Mouse (Mus musculus) fibroblast of lung, adult 2 months (primary cell): ENCODE measurements around the gene Tmem62.
"Not testable (repeated sequence)": the region's sequence is repeated elsewhere in the genome, so short reads cannot be mapped to it uniquely, and the experiment has no call there.

Source experiments
- DNase-seq: peaks from one replicate; pipeline ENCODE4 v3.0.0-alpha.2; 2011; ENCODE audit warnings: low read depth

The Tmem62 gene

DNA sequence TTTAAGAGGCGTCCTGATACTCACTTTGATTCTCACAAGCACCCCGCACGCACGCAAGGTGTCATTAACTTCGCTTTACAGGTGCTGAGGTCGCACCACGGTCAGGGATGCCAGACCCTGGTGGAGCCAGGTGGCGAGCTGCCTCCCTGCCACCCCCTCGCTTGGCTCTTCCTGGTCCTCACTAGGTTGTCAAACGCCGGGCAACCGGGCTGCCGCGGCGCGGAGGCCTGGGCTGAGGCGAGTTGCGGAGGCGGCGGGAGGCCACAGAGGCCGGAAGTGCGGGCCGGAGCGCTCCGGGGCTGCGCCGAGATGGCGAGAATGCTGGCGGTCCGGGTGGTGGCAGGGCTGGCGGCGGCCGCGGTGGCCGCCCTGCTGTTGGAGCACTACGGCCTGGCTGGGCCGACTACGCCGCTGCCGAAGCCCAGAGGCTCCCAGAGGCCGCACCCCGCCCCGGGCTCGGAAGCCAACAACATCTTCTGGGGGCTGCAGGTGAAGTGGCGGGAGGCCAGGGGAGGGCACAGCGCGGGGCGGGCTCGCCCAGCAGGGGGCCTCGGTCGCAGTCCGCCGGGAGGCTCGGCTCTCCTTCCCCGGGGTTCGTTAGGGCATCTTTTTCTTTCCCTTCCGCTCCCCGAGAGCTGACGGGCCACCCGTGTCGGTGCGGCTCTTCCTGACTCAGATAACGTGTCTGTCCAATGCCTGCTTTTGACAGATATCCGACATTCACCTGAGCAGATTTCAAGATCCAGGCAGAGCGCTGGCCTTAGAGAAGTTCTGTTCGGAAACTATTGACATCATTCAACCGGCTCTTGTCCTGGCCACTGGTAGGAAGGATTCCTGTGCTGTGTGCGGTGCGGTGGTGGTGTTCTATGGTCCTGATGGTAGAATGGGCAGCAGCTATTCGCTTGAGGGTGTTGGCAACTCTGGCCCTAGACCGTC, at the start of gene Tmem62:
Tmem62 (plus strand) TSS at position 28 of the 936 bp plus-strand sequence.
- DNase-seq = no peak

DNA sequence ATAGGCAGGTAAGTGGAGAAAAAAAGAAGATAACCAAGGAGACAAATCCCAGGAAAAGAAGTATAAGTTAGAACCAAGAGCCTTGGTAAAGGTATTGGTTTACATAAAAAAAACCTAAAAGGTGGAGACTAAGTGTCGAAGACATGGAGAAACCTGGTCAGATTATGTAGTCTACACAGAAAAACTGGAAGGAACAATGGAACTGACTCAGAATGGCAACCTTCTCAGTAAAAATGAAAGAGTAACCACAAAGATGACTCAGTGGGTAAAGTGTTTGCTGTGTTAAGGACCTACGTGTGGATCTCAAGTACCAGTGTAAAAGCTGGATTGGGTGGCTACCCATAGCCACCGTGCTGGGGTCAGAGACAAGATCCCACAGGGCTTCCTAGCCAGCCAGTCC, 43.8 kb upstream of the Tmem62 start:
- no peak for DNase-seq

DNA sequence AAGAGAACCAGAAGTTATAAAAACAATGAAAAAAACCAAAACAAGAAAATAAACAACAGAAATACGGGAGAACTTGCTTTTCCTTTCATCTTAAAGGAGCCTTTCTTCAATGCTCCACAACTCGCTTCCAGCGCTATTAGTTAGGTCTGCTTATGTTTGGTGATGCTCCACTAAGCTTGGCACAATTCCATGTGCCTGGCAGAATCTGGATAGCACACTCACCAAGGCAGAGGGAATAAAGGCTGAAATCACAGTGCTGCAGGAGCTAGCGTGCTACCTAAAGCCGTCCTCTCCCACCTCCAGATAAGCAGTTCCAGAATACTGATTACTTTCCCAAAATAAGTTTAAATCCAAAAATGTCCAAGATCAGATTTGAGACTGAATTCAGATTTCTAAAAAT, 25.6 kb upstream of the Tmem62 start:
- DNase-seq = no peak

DNA sequence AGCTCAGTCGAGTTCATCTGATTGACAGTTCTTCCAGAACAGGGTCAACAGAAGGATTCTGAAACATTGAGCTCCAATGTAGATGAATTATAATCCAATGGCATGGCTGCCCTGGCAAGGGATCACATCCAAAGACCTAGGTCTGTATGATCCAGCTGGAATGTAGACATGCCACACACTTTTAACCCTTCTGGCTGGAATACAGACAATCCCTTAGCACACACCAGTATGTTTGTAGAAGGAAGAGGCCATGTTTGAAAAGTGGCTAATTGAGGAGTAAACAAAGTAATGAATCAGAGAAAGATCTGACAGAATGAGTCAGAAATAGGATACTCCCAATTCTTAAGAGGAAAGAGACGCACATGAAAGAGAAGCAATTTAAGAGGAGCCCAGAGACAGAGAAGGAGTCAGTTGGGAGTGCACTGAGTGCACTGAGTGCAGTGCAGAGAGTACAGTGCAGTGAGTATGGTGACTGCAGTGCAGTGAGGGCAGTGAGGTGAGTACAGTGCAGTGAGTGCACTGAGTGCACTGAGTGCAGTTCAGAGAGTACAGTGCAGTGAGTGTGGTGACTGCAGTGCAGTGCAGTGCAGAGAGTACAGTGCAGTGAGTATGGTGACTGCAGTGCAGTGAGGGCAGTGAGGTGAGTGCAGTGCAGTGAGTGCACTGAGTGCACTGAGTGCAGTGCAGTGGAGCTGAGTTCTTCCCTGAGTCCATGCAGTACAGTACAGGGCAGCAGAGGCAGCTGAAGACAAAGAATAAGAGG, 24.5 kb upstream of the Tmem62 start:
- no peak for DNase-seq

DNA sequence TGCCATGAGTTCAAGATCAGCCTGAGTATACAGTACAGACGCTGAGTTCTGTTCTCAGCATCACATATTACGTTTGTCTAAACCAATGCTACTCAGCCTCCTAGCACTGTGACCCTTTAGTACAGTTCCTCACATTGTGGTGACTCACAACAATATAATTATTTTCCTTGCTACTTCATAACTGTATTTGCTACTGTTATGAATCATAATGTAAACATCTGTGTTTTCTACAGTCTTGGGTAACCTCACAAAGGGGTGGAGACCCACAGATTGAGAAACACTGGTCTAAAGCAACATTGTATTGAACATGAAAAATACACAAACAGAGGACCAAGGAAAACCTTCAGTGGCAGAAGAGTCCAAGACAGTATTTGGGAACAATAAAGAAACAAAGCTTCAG, 17.5 kb upstream of the Tmem62 start:
- no peak for DNase-seq

DNA sequence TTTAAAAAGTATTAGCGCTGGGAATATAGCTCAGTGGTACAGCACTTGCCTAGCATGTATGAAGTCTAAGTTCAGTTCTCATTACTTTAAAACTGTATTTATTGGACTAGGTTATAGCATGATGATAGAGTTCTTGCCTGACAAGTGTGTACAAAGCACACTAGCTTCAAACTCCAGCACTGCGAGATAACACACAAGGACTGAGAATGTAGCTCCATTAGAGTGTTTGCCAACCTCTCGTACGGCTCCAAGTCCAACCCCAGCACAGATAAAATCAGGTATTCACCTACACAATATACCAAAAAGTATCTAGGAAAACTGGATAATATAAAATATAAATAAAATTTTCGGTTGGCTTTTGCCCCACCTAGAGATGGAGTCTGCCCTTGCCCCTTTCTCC, 17.0 kb upstream of the Tmem62 start:
- DNase-seq = no peak

DNA sequence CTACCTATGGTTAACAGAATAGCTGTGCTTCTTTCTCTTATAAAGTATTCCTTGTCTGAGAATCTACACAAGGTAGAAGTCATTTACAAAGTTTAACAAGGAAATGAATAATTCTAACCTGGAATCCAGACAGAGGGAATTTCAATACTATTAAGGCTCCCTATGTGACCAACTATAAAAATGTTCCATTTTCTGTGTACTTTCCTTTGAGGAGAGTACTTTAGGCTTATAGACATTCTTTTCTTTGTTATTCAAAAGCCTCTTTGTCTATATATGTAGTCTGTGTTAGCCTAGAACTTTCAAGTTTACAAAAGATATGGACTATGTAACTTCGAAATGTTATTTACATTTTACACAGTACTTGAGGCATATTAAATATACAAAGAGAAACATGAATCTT, 16.6 kb upstream of the Tmem62 start:
- DNase-seq = no peak

DNA sequence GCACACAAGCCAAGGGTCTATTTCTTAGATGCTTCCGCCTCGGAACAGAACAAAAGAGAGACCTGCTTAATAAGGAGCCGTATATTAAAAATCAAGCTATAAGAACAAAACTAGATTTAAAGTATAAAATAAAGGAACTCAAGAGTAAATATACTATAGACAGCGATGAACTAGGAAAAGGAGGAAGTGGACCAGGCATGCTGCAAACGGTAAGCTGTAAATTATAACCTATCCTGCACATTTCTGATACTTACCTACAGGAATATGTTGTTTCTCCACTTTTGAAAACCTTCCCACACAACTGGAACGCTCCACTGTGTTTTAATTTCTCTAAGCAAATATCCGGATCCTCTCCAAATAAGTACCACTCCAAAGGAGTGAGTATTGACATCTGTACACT, 13.7 kb upstream of the Tmem62 start:
- no peak for DNase-seq

DNA sequence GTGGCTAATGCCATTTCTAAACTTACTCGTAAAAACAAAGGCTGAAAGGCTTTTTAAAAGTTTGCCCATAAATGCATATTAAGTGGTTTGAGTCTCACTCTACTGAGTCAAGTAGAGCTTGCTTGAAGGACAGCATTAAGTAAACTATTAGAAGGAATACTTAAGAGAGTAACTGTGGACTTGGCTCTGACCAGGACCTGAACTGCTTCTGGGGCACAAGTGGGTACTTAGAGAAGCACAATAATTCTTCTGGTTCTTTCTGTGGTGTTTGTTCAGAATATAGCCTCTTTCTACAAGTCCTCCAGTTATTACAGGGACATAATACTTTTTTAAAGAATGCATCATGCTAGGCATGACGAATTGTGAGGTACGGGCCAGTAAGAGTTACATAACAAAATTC, 11.3 kb upstream of the Tmem62 start:
- DNase-seq = no peak

DNA sequence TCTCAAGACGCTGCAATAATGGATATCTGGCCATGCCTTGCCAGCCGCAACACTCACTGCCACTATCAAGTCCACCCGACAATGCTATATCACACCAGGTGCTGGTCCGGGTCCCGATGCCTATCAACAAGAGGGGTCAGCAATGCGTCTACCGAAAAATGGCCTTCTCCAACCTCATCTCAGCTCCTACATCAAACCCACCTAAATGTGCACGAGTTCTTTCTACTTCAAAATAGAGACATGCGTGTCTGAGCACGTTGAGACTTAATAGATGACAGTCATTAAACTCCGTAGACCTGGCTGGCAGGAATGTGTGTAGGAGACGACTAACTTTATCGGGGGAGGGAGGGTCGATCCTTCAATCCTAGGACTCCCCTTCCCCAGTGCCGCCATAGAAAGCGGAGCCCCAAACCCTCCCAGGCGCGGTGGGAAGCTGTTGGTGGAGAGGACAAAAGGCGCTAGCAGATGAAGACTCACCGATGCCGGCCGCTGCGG, 6.7 kb upstream of the Tmem62 start:
- DNase-seq = no peak

DNA sequence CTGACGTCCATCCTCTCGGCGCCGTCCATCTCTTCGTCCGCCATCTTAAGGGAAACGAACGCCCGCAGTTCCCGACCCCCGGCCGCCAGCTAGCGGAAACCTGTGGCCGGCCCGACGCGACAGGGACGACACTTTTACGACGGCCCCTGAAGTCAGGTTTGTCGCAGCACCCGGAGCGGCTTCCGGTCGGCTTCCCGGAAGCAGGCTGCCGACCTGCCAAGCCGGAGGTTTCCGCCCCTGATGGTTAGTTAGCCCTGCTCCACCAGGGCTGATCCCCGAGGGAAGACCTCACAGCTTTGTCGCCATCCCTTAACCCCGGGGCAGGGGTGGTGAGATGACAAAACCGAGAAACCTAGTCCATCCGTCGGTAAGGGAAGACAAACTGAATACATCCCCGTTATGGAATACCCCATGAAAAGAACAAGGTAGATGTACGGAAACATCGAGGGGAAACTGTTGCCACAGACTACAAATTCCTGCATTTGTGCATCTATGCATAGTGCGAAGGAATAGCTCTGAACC, 6.2 kb upstream of the Tmem62 start, which contains the start of gene Ubr1:
Ubr1 (minus strand) TSS at position 157 of the 522 bp plus-strand sequence.
- no peak for DNase-seq

DNA sequence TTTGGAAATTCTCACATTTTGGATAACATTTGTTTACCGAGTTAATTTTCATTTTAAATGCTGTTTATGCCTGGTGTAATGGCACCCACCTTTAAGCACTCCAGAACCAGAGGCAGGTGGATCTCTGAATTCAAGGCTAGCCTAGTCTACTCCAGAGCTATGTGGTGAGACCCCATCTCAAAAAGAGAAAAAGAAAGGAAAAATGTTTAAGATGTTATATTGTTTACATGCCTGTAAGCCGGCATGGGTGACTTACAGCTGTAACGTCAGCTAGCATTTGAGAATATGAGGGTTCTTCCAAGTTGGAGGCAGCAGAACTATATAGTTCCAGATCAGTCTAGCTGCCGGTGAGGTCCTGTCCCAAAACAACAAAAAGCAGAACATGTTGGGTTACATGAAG, 5.1 kb upstream of the Tmem62 start:
- DNase-seq = no peak

DNA sequence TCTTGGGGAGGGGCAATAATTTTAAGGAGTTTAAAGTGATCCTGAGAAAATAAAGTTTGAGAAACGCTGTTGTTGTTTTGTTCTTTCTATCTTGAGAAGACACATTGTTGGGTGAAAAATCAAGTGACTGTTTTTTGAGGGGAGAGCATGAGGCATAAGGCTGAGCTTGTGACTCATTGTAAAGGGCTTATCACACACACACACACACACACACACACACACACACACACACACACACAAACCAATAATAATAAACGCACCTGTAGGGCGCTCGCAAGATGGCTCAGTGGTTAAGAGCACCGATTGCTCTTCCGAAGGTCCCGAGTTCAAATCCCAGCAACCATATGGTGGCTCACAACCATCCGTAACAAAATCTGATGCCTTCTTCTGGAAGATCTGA, 4.6 kb upstream of the Tmem62 start:
- DNase-seq = not testable (repeated sequence)

DNA sequence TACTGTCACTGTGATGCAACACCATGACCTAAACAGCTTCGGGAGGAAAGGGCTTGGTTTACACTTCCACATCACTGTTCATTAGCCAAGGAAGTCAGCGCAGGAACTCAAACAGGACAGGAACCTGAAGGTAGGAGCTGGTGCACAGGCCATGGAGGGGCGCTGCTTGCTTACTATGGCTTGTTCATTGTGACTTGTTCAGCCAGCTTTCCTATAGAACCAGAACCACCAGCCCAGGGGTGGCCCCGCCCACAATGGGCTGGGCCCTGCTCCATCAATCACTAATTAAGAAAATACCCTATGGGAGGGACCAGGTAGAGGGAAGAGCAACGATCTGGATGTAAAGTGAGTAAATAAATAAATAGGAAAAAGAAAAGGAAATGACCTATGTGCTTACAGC, 3.9 kb upstream of the Tmem62 start:
- DNase-seq = no peak

DNA sequence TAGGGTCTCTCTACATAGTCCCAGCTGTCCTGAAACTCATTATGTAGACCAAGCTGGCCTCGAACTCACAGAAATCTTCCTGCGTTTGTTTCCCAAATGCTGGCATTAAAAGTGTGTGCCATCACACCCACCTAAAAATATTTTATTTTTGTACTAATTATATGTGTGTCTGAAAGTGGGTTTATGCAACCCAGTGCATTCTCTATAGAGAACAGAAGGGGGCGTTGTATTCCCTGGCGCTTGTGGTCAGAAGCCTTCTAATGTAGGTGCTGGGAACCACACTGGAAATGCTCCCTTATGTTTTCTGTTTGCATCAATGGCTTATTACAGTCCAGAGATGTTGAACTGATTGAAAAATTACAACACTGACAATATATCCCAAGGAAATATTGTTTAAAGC, 509 bp upstream of the Tmem62 start:
- no peak for DNase-seq

DNA sequence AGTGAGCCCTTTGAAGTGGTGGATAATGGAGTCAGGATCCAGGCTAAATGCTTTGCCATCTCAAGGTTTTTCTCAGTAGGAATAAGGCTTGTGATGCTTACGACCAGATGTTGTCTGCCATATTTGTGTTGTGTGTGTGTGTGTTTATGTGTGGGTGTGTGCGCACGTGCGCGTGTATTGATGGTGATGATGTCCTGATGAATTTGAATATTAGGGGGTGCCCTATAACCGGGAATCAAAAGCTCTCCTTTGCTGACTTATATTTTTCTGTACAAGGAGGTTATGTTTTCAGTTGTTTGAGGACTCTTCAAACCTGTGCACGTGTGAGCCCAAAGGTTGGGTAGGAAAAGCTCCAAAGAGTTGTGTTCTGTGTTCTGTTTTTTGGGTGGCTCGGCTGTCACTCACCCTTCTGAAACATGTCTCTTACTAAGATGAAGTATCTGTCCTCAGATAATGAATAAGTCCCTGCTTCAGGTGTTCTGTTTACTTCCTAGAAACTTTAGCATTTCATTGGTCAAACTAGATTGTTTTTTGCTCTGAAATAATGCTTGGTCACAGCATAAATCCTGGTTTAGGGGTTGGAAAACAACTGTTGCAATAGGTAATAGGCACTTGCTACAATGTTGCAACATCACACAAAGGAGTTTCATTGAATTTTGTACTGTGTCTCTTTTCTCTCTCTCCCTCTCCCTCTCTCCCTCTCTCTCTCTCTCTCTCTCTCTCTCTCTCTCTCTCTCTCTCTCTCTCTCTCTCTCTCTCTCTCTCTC, 1.3 kb downstream of the Tmem62 start:
- DNase-seq = no peak

DNA sequence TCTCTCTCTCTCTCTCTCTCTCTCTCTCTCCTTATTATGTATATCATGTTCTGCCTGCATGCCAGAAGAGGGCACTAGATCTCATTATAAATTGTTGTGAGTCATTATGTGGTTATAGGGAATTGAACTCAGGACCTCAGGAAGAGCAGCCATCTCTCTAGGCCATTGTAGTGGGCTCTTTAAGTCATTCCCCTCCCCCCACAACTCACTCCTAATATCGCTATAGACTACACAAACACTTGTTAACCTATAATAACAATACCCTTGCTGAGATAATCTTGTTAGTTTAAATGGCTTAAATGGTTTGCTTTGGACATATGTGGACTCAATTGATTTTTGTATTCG, 1.8 kb downstream of the Tmem62 start:
- DNase-seq = no peak

DNA sequence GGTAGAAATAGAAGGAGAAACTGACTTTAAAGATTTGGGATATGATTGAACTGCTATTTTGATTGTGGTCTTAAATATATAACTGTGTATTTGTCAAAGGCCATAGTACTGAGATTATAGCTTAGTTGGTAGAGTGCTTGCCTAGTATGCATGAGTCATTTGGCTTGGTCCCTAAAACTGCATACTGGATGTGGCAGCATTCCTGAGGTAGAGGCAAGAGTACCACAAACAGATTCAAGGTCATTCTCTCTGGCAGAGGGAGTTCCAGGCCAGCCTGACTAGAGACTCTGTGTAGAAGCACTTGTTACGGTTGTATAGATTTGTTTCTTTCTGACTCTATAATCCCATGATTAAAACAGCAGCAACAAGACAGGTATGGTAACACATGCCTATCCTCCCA, 3.0 kb downstream of the Tmem62 start:
- no peak for DNase-seq

DNA sequence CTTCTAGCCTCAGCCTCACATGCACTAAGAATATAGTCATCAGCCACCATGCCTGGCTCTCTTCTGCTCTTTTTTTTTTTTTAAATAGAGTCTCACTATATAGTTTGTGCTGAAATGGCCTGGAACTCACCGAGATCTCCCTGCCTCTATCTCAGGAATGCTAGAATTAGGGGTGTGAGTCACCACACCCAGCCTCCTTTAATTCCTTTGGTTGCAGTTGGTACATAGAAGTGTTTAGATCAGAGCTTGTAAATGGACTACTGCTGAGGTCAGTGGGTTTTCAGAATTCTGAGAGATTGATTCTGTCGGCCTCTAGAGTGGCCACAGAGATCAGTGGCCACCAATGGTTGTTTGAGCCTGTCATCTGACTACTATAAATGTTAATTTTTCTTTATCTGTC, 4.0 kb downstream of the Tmem62 start:
- DNase-seq = no peak

DNA sequence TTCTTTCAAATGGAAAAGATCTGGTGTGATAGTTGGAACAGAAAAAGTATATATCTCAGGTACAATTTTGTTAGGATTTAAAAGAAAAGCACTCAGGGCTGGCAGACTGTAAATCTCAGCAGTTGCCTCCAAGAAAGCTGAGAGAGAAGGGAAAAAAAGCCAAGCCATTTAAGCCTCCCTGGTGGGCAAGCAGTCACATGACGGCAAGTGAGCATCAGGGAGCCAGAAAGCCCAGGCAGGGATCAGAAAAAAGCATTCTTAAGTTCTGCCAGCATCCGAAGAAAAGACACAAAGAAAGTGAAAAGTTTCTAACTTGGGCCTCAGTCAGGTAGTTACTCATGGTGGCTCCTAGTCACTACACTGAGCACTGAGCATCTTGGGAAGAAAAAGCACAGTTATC, 6.8 kb downstream of the Tmem62 start:
- DNase-seq = no peak

DNA sequence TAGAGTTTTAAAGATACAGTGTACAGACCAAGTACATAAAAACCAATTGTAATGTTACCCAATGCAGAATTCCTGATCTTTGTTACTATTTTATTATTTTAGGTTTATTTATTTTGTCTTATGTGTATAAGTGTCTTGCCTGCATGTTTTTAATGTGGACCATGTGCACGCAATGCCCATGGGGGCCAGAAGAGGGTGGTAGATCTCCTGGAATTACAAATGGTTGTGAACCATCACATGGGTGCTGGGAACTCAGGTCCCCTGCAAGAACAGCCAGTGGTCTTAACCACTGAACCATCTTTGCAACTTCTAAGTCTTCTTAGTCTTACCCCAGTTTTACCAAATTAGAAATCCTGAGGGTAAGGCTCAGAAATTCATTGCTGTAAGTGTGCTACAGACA, 8.4 kb downstream of the Tmem62 start:
- no peak for DNase-seq

DNA sequence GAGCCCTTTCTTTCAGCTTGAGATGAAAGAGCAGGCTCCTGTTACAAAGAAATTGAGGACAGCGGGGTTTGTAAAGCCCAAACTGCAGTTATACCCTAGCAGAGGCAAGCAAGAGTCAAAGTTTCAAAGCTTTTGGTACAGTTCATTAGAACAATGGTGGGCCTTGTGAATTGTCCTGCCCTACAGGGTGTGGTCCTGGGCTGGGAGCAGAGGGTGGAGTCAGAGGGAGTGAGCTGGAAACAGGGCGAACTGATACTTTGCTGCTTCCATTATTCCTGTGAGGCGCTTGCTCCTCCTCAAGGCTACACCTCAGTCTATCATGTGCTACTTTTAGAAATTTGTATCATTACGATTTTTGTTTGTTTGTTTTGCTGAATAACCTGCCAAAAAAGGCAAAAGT, 14.4 kb downstream of the Tmem62 start:
- DNase-seq = no peak
